Mouse (Mus musculus): ENCODE measurements at regions not wholly inside any gene's neighbourhood (a gene's known extent, or its start where the extent isn't known, plus 50 kb on each side); places are given as distances from the start of the nearest gene placed in this dataset.

GRCm38 (mm10) chr1:147058504-147058903 is 563.9 kb downstream of the Brinp3 start:
- H3K79me2 ChIP-seq (ENCODE audit: control insufficient read depth, insufficient read depth, low read length, poor library complexity), result no peaks in the 10 kb centered on the region
- H3K4me3 ChIP-seq (ENCODE audit: control insufficient read depth in 1 of 2, insufficient read depth in 1 of 2, low read depth in 2 of 2, low read length in 2 of 2), result no peak overlapping the region
- DNase-seq (ENCODE audit: low read depth, low spot score), result no peak
- H3K4me1 ChIP-seq (ENCODE audit: control insufficient read depth in 1 of 2, insufficient read depth in 2 of 2, low read length in 2 of 2), result no peaks in the 10 kb centered on the region
- TF ChIP-seq UBTF (IDR thresholded peaks at IDR 0.05; ENCODE audit: borderline replicate concordance, insufficient read depth, low read depth, low read length), result no peak
- TF ChIP-seq GATA1 (IDR thresholded peaks at IDR 0.05; ENCODE audit: low read depth, low read length), result no peak
- no peak for TF ChIP-seq MAFK (IDR thresholded peaks at IDR 0.05; ENCODE audit: borderline replicate concordance, low read depth, low read length)
- TF ChIP-seq ZKSCAN1 (IDR thresholded peaks at IDR 0.05; ENCODE audit: low read depth, low read length), result no peak
- TF ChIP-seq POLR2AphosphoS5 (IDR thresholded peaks at IDR 0.05; ENCODE audit: borderline replicate concordance, low read depth, low read length), result no peak
- no peak for TF ChIP-seq POLR2AphosphoS2 (IDR thresholded peaks at IDR 0.05; ENCODE audit: low read length)
- TF ChIP-seq NRF1 (IDR thresholded peaks at IDR 0.05; ENCODE audit: insufficient read depth, low read depth, low read length, poor library complexity, severe bottlenecking), result no peak
- no peak for TF ChIP-seq TBP (IDR thresholded peaks at IDR 0.05; ENCODE audit: low read depth, low read length)
- no peak for TF ChIP-seq E2F4 (IDR thresholded peaks at IDR 0.05; ENCODE audit: borderline replicate concordance, low read depth, low read length)
- TF ChIP-seq MXI1 (IDR thresholded peaks at IDR 0.05; ENCODE audit: low read depth, low read length), result no peak
- no peak for TF ChIP-seq MAZ (IDR thresholded peaks at IDR 0.05; ENCODE audit: low read depth, low read length)
- TF ChIP-seq MEF2A (IDR thresholded peaks at IDR 0.05; ENCODE audit: extremely low read depth, insufficient replicate concordance, low read depth, low read length, poor library complexity, severe bottlenecking), result no peak
- TF ChIP-seq HCFC1 (IDR thresholded peaks at IDR 0.05; ENCODE audit: low read depth, low read length), result no peak
- no peak for TF ChIP-seq USF2 (IDR thresholded peaks at IDR 0.05; ENCODE audit: borderline replicate concordance in 1 of 2, insufficient read depth in 1 of 2, low read depth in 1 of 2, low read length in 2 of 2)
- TF ChIP-seq ZC3H11A (IDR thresholded peaks at IDR 0.05; ENCODE audit: low read depth, low read length), result no peak
- TF ChIP-seq RAD21 (IDR thresholded peaks at IDR 0.05; ENCODE audit: low read depth, low read length), result no peak
- TF ChIP-seq ZNF384 (IDR thresholded peaks at IDR 0.05; ENCODE audit: low read depth, low read length), result no peak
- no peak for TF ChIP-seq GABPA (IDR thresholded peaks at IDR 0.05; ENCODE audit: low read depth, low read length)
- no peak for TF ChIP-seq SIN3A (IDR thresholded peaks at IDR 0.05; ENCODE audit: low read length)
- H3K9ac ChIP-seq (ENCODE audit: control insufficient read depth, low read depth, low read length, poor library complexity, severe bottlenecking), result no peak overlapping the region
- no peaks in the 10 kb centered on the region for H3K36me3 ChIP-seq (ENCODE audit: control insufficient read depth in 1 of 2, insufficient read depth in 2 of 2, low read length in 2 of 2)
- no peaks in the 10 kb centered on the region for H3K9me3 ChIP-seq (replicated peaks; ENCODE audit: insufficient read depth, low read length)
- no peaks in the 10 kb centered on the region for H3K27me3 ChIP-seq (ENCODE audit: control insufficient read depth in 1 of 2, insufficient read depth in 2 of 2, low read length in 2 of 2)
- H3K27ac ChIP-seq (ENCODE audit: control insufficient read depth, low read depth, low read length), result no peak overlapping the region

- Histone ChIP-seq H3K4me1 (ENCODE audit: control insufficient read depth in 1 of 2, insufficient read depth in 2 of 2, low read length in 2 of 2) (no peaks in the 10 kb centered on the region), H3K9me3 (replicated peaks; ENCODE audit: insufficient read depth, low read length) (no peaks in the 10 kb centered on the region), H3K36me3 (ENCODE audit: control insufficient read depth in 1 of 2, insufficient read depth in 2 of 2, low read length in 2 of 2) (no peaks in the 10 kb centered on the region), H3K27me3 (ENCODE audit: control insufficient read depth in 1 of 2, insufficient read depth in 2 of 2, low read length in 2 of 2) (no peaks in the 10 kb centered on the region), H3K4me3 (ENCODE audit: control insufficient read depth in 1 of 2, insufficient read depth in 1 of 2, low read depth in 2 of 2, low read length in 2 of 2) (no peak overlapping the region), H3K79me2 (ENCODE audit: control insufficient read depth, insufficient read depth, low read length, poor library complexity) (no peaks in the 10 kb centered on the region), H3K9ac (ENCODE audit: control insufficient read depth, low read depth, low read length, poor library complexity, severe bottlenecking) (no peak overlapping the region), H3K27ac (ENCODE audit: control insufficient read depth, low read depth, low read length) (no peak overlapping the region)
- TF ChIP-seq MAZ (IDR thresholded peaks at IDR 0.05; ENCODE audit: low read depth, low read length), result no peak
- no peak for TF ChIP-seq BHLHE40 (IDR thresholded peaks at IDR 0.05; ENCODE audit: borderline replicate concordance, low read depth, low read length)
- no peak for DNase-seq (ENCODE audit: low read depth, low spot score)
Observed at GRCm38 (mm10) chr1:147074166-147074565, 579.6 kb downstream of the Brinp3 start.

Data from MEL (cell line).